Mouse (Mus musculus): ENCODE data around the gene Gpr160. TPM values are rescaled to one million over a fixed set of nuclear protein-coding genes. Genes with fewer than 3 reads are reported as not detected.

The Gpr160 gene
- under 1 TPM in 1 of 2 experiments, not detected in 1; 0.70 TPM for total RNA-seq (2023)

GRCm38 (mm10) chr3:30855604-30856458 lies at the start of gene Gpr160:
Gpr160 (plus strand) TSS chr3:30855950.

Other genes with a start within 250 kb of the Gpr160 start
- gene Lrriq4, start 211.4 kb upstream of the Gpr160 start, total RNA-seq (2023): not detected
- not detected for gene Lrrc34, start 208.1 kb upstream of the Gpr160 start, total RNA-seq (2023)
- not detected for gene Lrrc31, start 156.1 kb upstream of the Gpr160 start, total RNA-seq (2023)
- not detected for gene Samd7, start 109.7 kb upstream of the Gpr160 start, total RNA-seq (2023)
- 10 to 100 TPM; 67.7 to 74.0 TPM for gene Sec62, start 63.1 kb upstream of the Gpr160 start, total RNA-seq (2023)
- 10 to 100 TPM; 65.0 to 65.6 TPM for gene Phc3, start 113.5 kb downstream of the Gpr160 start, total RNA-seq (2023)
- gene Prkci, start 139.8 kb downstream of the Gpr160 start, total RNA-seq (2023): 10 to 100 TPM; 16.0 to 24.6 TPM
- 10 to 100 TPM; 63.3 to 73.6 TPM for gene Skil, start 239.1 kb downstream of the Gpr160 start, total RNA-seq (2023)

Data from B cell, adult 67 days (primary cell).